In genomic region chr10:13866391-13866790, GRCm38 (mm10) we compare ENCODE assay signal across 11 mouse cellular contexts. TPM values are rescaled to one million over a fixed set of nuclear protein-coding genes. Genes with fewer than 3 reads are reported as not detected.
DNase-seq lines count a peak whose midpoint lies in the region; ATAC-seq and TF ChIP-seq lines count a peak whose summit lies in the region.
"Had no signal": no experiment of that assay in that cellular context is flagged by ENCODE, and none has a peak within 500 bp of the region (broad histone marks: within the 10 kb centered on the region; RNA-seq: fewer than 3 reads in every experiment).

No protein-coding gene starts in this region.

- H3K9ac ChIP-seq in midbrain, embryonic 14.5 days (replicated peaks; ENCODE audit: low read length): no peak overlapping the region
- H3K9ac ChIP-seq: forebrain, embryonic 12.5 days; liver, embryonic 15.5 days; neural tube, embryonic 13.5 days had no signal

- no peaks in the 10 kb centered on the region for H3K27me3 ChIP-seq in midbrain, embryonic 14.5 days (ENCODE audit: control insufficient read depth, insufficient read depth, low read length)
- H3K27me3 ChIP-seq: forebrain, embryonic 12.5 days; liver, embryonic 15.5 days; neural tube, embryonic 13.5 days had no signal

- ATAC-seq in midbrain, embryonic 14.5 days (ENCODE audit: low FRiP score, low TSS enrichment): no peak

- H3K9me3 ChIP-seq in midbrain, embryonic 14.5 days (ENCODE audit: control insufficient read depth, low read length): no peaks in the 10 kb centered on the region
- H3K9me3 ChIP-seq: forebrain, embryonic 12.5 days; liver, embryonic 15.5 days; neural tube, embryonic 13.5 days had no signal

- 55% methylated on average over 4 of the region's 4 CpGs for WGBS in midbrain, embryonic 14.5 days

- peak; percentile 37 for DNase-seq in gastrocnemius, adult 2 months
- DNase-seq in gastrocnemius, postnatal 25 days: no peak
- peak; percentile 8 for DNase-seq in 416B (ENCODE audit: low read depth)
- peak; percentile 71 for DNase-seq in brain, adult 2 months (ENCODE audit: low read depth, low spot score)
- DNase-seq in heart, postnatal 4 days: peak; percentile 77
- no peak for DNase-seq in midbrain, embryonic 14.5 days
- no peak for DNase-seq in spleen, postnatal 14 days (ENCODE audit: low spot score in 2 of 2)
- no peak for DNase-seq in frontal cortex, postnatal 10 days (ENCODE audit: low spot score in 2 of 2)

- intact Hi-C loops in gastrocnemius, adult 2 months (cut with DNase I): loop anchor here (5.0 kb wide), 1 partner anchor 101 kb away; the partner anchor contains the start of gene Hivep2

- peak overlapping the region; percentile 24 for H3K27ac ChIP-seq in gastrocnemius, adult 2 months
- H3K27ac ChIP-seq in midbrain, embryonic 14.5 days (replicated peaks; ENCODE audit: low read depth, low read length): no peak overlapping the region
- H3K27ac ChIP-seq: forebrain, embryonic 12.5 days; liver, embryonic 15.5 days; neural tube, embryonic 13.5 days had no signal

- H3K36me3 ChIP-seq in midbrain, embryonic 14.5 days (ENCODE audit: control insufficient read depth, insufficient read depth, low read length): no peaks in the 10 kb centered on the region
- H3K36me3 ChIP-seq: forebrain, embryonic 12.5 days; liver, embryonic 15.5 days; neural tube, embryonic 13.5 days had no signal

- no peak overlapping the region for H3K4me2 ChIP-seq in midbrain, embryonic 14.5 days (ENCODE audit: low read length)
- H3K4me2 ChIP-seq: forebrain, embryonic 12.5 days; liver, embryonic 15.5 days; neural tube, embryonic 13.5 days had no signal

- no peak for TF ChIP-seq CTCF in gastrocnemius, adult 2 months (IDR thresholded peaks at IDR 0.05)

- peaks cover 21% of the 10 kb centered on the region for H3K4me1 ChIP-seq in midbrain, embryonic 14.5 days (ENCODE audit: control insufficient read depth, insufficient read depth, low read length)

- no peak overlapping the region for H3K4me3 ChIP-seq in gastrocnemius, adult 2 months
- no peak overlapping the region for H3K4me3 ChIP-seq in midbrain, embryonic 14.5 days (replicated peaks; ENCODE audit: low read depth, low read length)
- H3K4me3 ChIP-seq: forebrain, embryonic 12.5 days; liver, embryonic 15.5 days; neural tube, embryonic 13.5 days had no signal

RNA-seq across cellular contexts. Expression of gene Aig1, which starts 2.4 kb away (rescaled TPM):
- total RNA-seq in gastrocnemius, adult 2 months (2021): 10 to 100 TPM; 15.7 to 18.0 TPM
- total RNA-seq in gastrocnemius, postnatal 25 days (2021): 10 to 100 TPM; 19.5 to 22.7 TPM
- total RNA-seq in heart, postnatal 4 days (2021): 10 to 100 TPM; 68.9 TPM
- 76.0 and 81.5 TPM in 2 replicates for polyA plus RNA-seq in midbrain, embryonic 14.5 days (2014; fragmentation: Nextera tagmentation; extraction: Ambion mirVana)

Comparison
In these comparisons a context has a peak if more than half of its experiments do, and no peak if none do; other contexts are left out.
1. DNase-seq: peak in gastrocnemius, adult 2 months (single experiment), 416B (single experiment), brain, adult 2 months (single experiment) and heart, postnatal 4 days (single experiment); none in gastrocnemius, postnatal 25 days (single experiment), midbrain, embryonic 14.5 days (single experiment), spleen, postnatal 14 days (0 of 2) and frontal cortex, postnatal 10 days (0 of 2).